Mouse (Mus musculus): ENCODE measurements around the gene Kcnk2. TPM values are rescaled to one million over a fixed set of nuclear protein-coding genes. Genes with fewer than 3 reads are reported as not detected.

Gene Kcnk2
- polyA plus RNA-seq, 1 experiment from 2014 or later, result 1.0 TPM

DNA sequence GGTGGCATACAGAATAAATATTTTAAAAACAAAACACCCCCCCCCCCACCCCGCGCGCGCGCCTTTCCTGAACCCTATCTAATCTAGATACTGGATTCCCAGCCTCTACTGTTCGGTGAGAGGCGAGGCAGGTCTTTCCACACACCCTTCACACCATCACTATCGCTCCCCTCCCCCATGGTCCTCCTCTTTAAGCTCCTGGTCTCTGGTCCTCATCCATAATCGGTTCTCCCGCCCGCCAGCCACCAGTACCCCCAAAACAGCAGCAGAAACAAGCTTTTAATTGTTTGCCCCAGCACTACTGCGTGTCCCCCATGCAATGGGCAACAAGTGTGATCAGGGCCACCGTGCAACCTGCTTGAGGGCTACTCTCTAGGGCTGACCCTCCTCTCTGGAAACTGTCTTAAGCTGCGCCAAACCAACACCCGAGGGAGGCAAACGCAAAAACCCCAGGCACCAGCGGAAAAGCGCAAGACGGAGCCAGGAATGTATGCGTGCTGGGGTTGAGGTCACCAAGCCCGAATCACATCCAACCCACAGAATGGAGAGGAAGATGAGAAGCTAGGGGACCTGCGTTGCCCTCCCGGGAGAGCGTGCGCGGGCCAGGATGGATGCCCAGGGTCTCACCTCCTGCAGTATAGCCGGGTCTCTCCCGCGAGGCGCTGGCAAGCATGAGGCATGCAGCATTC is 59.5 kb downstream of the Kcnk2 start:
- H3K9ac ChIP-seq (ENCODE audit: low read length), result no peak overlapping the region
- DNase-seq (ENCODE audit: low spot score), result no peak

DNA sequence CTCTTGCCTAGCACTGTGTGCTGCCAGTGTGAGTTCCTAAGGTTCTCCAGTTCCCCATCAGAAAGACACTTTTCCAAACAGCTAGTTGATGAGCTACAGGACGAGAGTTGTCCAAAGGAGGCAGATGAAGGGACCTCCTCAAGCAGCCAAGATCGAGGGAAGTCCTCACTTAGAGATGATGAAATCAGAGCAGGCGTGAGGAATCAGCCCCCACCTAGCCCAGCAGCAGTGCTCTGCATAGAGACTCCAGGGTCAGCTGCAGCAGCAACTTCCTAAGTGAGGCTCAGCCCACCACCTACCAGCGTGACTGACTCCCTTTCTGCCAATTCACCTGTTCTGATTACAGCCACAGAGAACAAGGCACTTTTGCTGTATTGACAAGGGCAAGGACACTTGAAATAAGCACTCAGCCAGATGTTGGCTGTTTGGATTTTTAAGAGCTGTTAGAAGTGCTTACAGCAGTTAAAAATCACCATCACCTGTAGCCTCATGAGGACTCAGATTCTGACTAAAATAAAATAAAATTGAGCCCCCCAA is 60.6 kb downstream of the Kcnk2 start:
- no peaks in the 10 kb centered on the region for H3K9me3 ChIP-seq (ENCODE audit: control insufficient read depth, low read length)
- H3K4me3 ChIP-seq (ENCODE audit: low read depth, low read length), result no peak overlapping the region
- TF ChIP-seq EP300 (optimal IDR thresholded peaks at IDR 0.05) (no peak), CTCF (IDR thresholded peaks at IDR 0.05; ENCODE audit: low read depth) (no peak)
- H3K4me2 ChIP-seq (replicated peaks; ENCODE audit: low read depth), result no peak overlapping the region
- no peak overlapping the region for H3K27ac ChIP-seq (replicated peaks)
- no peak overlapping the region for H3K9ac ChIP-seq (ENCODE audit: low read length)
- DNase-seq (ENCODE audit: low spot score) (no peak), ATAC-seq (ENCODE audit: low FRiP score, low TSS enrichment) (no peak)
- 37% methylated on average over 4 of the region's 4 CpGs for WGBS
- no peaks in the 10 kb centered on the region for H3K36me3 ChIP-seq (ENCODE audit: control insufficient read depth, insufficient read depth, low read length)
- H3K27me3 ChIP-seq (ENCODE audit: control insufficient read depth, insufficient read depth, low read length), result no peaks in the 10 kb centered on the region
- no peaks in the 10 kb centered on the region for H3K4me1 ChIP-seq (replicated peaks; ENCODE audit: control insufficient read depth, insufficient read depth)

More for the DNA sequence above, 59.5 kb downstream of the Kcnk2 start:
- 0 out of 2 replicates have a peak, but pooled peaks have one; percentile 21 for ATAC-seq (ENCODE audit: low FRiP score, low TSS enrichment)
- H3K27me3 ChIP-seq (ENCODE audit: control insufficient read depth, insufficient read depth, low read length), result no peaks in the 10 kb centered on the region
- 7% methylated on average over 30 of the region's 30 CpGs for WGBS
- no peaks in the 10 kb centered on the region for H3K9me3 ChIP-seq (ENCODE audit: control insufficient read depth, low read length)
- peak overlapping the region; percentile 56 for H3K4me3 ChIP-seq (ENCODE audit: low read depth, low read length)
- peak overlapping the region; percentile 99 for H3K4me2 ChIP-seq (replicated peaks; ENCODE audit: low read depth)
- TF ChIP-seq EP300 (optimal IDR thresholded peaks at IDR 0.05), result no peak
- H3K36me3 ChIP-seq (ENCODE audit: control insufficient read depth, insufficient read depth, low read length), result no peaks in the 10 kb centered on the region
- H3K27ac ChIP-seq (replicated peaks), result no peak overlapping the region
- no peaks in the 10 kb centered on the region for H3K4me1 ChIP-seq (replicated peaks; ENCODE audit: control insufficient read depth, insufficient read depth)

DNA sequence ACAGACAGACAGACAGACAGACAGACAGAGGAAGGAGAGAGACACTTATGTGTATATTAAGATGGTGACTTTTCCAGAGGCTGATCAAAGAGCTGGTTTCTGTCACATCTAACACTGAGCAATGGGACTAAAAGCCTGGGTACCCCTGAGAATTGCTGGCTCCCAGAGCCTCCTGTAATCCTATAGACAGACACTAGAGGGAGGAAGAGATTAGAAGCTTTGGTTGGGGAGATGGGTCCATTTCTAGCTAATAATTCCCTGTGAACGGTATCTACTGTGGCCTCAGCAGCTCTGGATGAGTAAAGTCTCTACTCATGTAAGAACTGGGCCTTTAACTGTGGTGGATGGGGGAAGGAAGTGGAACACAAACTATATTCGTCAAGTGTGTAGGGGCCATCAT is 86.2 kb downstream of the Kcnk2 start:
- DNase-seq (ENCODE audit: low spot score) (no peak), ATAC-seq (ENCODE audit: low FRiP score, low TSS enrichment) (no peak)
- Histone ChIP-seq H3K4me2 (replicated peaks; ENCODE audit: low read depth) (no peak overlapping the region), H3K36me3 (ENCODE audit: control insufficient read depth, insufficient read depth, low read length) (no peaks in the 10 kb centered on the region), H3K27ac (replicated peaks) (no peak overlapping the region), H3K27me3 (ENCODE audit: control insufficient read depth, insufficient read depth, low read length) (no peaks in the 10 kb centered on the region), H3K4me1 (replicated peaks; ENCODE audit: control insufficient read depth, insufficient read depth) (no peaks in the 10 kb centered on the region), H3K9ac (ENCODE audit: low read length) (no peak overlapping the region), H3K4me3 (ENCODE audit: low read depth, low read length) (no peak overlapping the region), H3K9me3 (ENCODE audit: control insufficient read depth, low read length) (no peaks in the 10 kb centered on the region)
- no peak for TF ChIP-seq EP300 (optimal IDR thresholded peaks at IDR 0.05)
- peak; percentile 67 for TF ChIP-seq CTCF (IDR thresholded peaks at IDR 0.05; ENCODE audit: low read depth)
- 66% methylated on average over 2 of the region's 2 CpGs for WGBS

DNA sequence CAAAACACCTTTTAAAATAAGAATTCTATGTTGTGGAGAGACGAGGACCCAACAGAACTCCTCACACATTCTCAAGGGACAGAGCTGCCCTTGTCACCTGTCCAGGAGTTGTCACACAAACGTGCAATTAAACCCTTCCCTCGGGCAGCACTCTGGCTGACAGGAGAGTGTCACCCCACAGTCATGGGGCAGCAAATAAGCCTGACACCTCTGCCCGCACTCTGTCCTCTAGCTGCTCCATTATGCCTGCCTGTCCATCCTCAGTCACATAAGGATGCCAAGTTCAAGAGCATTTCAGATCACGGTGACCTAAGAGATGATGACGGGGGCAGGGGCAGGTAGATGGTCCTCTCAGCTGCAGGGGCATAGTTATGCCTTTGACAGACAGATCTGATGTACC is 87.6 kb downstream of the Kcnk2 start:
- no peaks in the 10 kb centered on the region for H3K4me1 ChIP-seq (replicated peaks; ENCODE audit: control insufficient read depth, insufficient read depth)
- no peak overlapping the region for H3K9ac ChIP-seq (ENCODE audit: low read length)
- WGBS, result 81% methylated on average over 6 of the region's 6 CpGs
- no peak overlapping the region for H3K27ac ChIP-seq (replicated peaks)
- H3K36me3 ChIP-seq (ENCODE audit: control insufficient read depth, insufficient read depth, low read length), result no peaks in the 10 kb centered on the region
- H3K9me3 ChIP-seq (ENCODE audit: control insufficient read depth, low read length), result no peaks in the 10 kb centered on the region
- no peaks in the 10 kb centered on the region for H3K27me3 ChIP-seq (ENCODE audit: control insufficient read depth, insufficient read depth, low read length)
- TF ChIP-seq EP300 (optimal IDR thresholded peaks at IDR 0.05) (no peak), CTCF (IDR thresholded peaks at IDR 0.05; ENCODE audit: low read depth) (no peak)
- DNase-seq (ENCODE audit: low spot score) (no peak), ATAC-seq (ENCODE audit: low FRiP score, low TSS enrichment) (no peak)
- H3K4me3 ChIP-seq (ENCODE audit: low read depth, low read length), result no peak overlapping the region
- no peak overlapping the region for H3K4me2 ChIP-seq (replicated peaks; ENCODE audit: low read depth)

DNA sequence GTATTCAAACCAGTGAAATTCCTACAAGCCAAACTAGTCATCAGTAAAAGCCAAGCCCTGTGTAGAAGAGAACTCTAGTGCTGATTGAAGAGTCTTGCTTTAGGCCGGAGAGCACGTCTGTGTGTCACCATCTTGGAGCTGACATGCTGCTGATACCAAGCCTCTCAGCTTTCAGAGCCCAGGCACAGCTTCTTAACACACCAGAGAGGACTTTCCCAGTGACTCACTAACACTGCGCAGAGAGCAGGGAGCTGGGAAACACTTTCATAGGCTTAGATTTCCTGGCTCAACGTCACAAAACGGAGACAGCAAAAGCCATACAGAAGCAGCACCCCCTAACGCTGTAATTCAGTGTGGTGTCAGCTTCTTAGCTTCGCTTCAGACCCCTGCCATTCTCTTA is 88.3 kb downstream of the Kcnk2 start:
- Histone ChIP-seq H3K27ac (replicated peaks) (no peak overlapping the region), H3K9me3 (ENCODE audit: control insufficient read depth, low read length) (no peaks in the 10 kb centered on the region), H3K4me3 (ENCODE audit: low read depth, low read length) (no peak overlapping the region), H3K36me3 (ENCODE audit: control insufficient read depth, insufficient read depth, low read length) (no peaks in the 10 kb centered on the region), H3K4me2 (replicated peaks; ENCODE audit: low read depth) (no peak overlapping the region), H3K4me1 (replicated peaks; ENCODE audit: control insufficient read depth, insufficient read depth) (no peaks in the 10 kb centered on the region), H3K9ac (ENCODE audit: low read length) (no peak overlapping the region), H3K27me3 (ENCODE audit: control insufficient read depth, insufficient read depth, low read length) (no peaks in the 10 kb centered on the region)
- no peak for TF ChIP-seq CTCF (IDR thresholded peaks at IDR 0.05; ENCODE audit: low read depth)
- no peak for TF ChIP-seq EP300 (optimal IDR thresholded peaks at IDR 0.05)
- 74% methylated on average over 7 of the region's 7 CpGs for whole genome bisulfite sequencing
- no peak for DNase-seq (ENCODE audit: low spot score)
- no peak for ATAC-seq (ENCODE audit: low FRiP score, low TSS enrichment)

DNA sequence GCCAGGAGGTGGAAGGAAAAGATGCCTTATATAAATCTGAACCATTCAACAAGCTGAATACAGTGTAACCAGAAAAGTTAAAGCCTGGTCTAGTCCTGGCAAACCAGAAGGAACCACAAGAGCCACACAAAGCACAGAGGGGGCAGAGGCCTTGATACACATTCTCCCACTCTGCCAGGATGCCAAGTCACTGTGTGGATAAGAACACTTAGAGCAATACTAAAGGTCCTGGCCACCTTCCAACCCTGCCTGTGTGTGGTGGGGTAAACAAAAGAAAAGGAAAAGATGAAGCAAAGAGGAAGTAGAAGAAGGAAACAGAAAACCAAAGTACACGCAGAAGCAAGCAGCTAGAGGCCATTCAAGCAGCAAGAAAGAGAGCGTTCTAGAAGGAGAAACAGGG is 91.9 kb downstream of the Kcnk2 start:
- 66% methylated on average over 2 of the region's 2 CpGs for WGBS
- DNase-seq (ENCODE audit: low spot score), result peak; percentile 58
- no peaks in the 10 kb centered on the region for H3K36me3 ChIP-seq (ENCODE audit: control insufficient read depth, insufficient read depth, low read length)
- no peaks in the 10 kb centered on the region for H3K4me1 ChIP-seq (replicated peaks; ENCODE audit: control insufficient read depth, insufficient read depth)
- H3K4me3 ChIP-seq (ENCODE audit: low read depth, low read length), result no peak overlapping the region
- TF ChIP-seq CTCF (IDR thresholded peaks at IDR 0.05; ENCODE audit: low read depth), result no peak
- no peak for TF ChIP-seq EP300 (optimal IDR thresholded peaks at IDR 0.05)
- no peak overlapping the region for H3K27ac ChIP-seq (replicated peaks)
- no peaks in the 10 kb centered on the region for H3K9me3 ChIP-seq (ENCODE audit: control insufficient read depth, low read length)
- H3K4me2 ChIP-seq (replicated peaks; ENCODE audit: low read depth), result no peak overlapping the region
- H3K27me3 ChIP-seq (ENCODE audit: control insufficient read depth, insufficient read depth, low read length), result no peaks in the 10 kb centered on the region
- H3K9ac ChIP-seq (ENCODE audit: low read length), result no peak overlapping the region
- peak; percentile 87; the same call in 1 of the 2 replicates for ATAC-seq (ENCODE audit: low FRiP score, low TSS enrichment)

Data from stomach, postnatal 0 days (tissue).